Mouse (Mus musculus) Muller cell, postnatal 12 days (primary cell): ENCODE measurements at regions not wholly inside any gene's neighbourhood (a gene's known extent, or its start where the extent isn't known, plus 50 kb on each side); places are given as distances from the start of the nearest gene placed in this dataset.
A peak's percentile ranks its signal among the peaks of the same experiment; 100 is the strongest.

ENCODE experiments used
- DNase-seq: peaks from one replicate; pipeline ENCODE4 v3.0.0-alpha.2; 2015; ENCODE audit errors: inconsistent ontology term

- no peak for DNase-seq
These were observed 66.3 kb downstream of the Ythdf1 start for GRCm38 (mm10) chr2:180854349-180855004.

DNA sequence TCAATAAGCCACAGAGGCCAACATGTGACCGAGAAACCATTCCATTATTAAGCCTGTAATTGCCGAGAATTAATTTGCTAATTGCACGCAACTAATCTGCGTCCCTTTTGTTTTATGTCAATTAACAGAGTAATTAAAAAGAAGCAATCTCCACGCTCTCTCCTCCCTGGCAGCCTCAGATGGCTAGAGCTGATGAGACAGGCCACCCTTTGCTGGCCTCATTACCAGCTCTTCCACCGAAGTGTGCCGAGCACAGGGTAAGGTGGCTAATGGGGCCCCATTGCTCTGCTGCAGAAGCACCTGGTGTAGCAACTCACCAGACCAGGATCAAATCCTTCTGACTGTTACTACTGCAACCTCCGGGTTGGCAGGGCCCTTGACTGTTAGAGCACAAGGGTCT lies 70.8 kb upstream of the Bhlhe23 start:
- peak; percentile 32 for DNase-seq

- DNase-seq, result no peak
These were observed 68.3 kb upstream of the Bhlhe23 start for GRCm38 (mm10) chr2:180845011-180845410.

DNA sequence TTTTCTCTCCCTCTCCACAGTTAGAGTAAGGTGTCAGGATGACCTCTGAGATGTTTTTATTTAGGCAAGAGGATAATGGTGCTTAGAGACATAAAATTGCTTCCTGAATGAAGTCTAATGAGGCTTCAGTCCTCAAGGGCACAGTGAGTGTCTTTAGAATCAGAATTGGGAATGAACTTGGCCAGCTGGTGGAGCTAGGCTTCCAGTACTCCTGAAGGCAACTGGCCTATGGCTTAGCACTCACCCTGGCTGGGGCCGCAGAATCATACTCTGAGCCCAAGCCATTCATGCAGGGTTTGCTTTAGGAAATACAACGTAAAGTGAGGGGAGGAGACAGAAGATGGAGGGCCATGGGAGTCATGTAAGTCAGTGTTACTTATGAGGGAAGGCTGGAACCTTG lies 67.0 kb upstream of the Bhlhe23 start:
- DNase-seq, result no peak

GRCm38 (mm10) chr2:180839126-180839525 lies 62.4 kb upstream of the Bhlhe23 start:
- no peak for DNase-seq

GRCm38 (mm10) chr2:180837996-180838395 lies 61.3 kb upstream of the Bhlhe23 start:
- DNase-seq, result no peak

- DNase-seq, result no peak
These were observed 60.7 kb upstream of the Bhlhe23 start for GRCm38 (mm10) chr2:180837318-180837920.

DNA sequence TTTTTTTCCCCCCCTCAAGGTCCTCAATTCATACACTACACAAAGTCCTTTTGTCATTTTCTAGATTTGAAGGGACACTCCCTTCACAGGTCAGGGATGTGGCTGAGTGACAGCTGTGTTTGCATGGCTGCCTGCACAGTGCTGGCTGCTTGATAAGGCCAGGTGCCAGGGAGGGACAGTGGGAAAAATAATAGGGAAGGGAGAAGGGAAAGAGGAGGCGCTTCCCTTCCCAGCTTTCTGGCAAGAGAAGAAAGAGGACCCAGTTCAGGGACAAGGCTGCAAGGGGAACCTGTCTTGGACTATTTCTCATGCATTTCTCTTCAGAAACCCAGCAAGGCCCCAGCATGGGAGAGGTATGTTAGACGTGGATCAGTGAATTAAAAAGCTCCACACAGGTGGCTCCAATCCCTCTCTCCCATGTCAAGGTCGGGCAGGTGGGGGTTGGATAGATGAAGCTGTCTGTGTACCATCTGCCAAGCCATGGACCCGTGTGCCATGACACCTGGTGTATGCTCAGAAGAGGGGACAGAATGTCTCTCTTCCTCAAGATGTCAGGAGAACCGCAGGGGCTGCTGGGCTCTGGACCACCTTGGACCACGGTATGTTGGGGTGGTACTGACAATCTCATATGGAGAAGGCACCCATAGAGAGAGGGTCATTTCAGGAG lies 59.4 kb upstream of the Bhlhe23 start:
- no peak for DNase-seq

GRCm38 (mm10) chr2:180832711-180833110 lies 56.0 kb upstream of the Bhlhe23 start:
- DNase-seq, result no peak

DNA sequence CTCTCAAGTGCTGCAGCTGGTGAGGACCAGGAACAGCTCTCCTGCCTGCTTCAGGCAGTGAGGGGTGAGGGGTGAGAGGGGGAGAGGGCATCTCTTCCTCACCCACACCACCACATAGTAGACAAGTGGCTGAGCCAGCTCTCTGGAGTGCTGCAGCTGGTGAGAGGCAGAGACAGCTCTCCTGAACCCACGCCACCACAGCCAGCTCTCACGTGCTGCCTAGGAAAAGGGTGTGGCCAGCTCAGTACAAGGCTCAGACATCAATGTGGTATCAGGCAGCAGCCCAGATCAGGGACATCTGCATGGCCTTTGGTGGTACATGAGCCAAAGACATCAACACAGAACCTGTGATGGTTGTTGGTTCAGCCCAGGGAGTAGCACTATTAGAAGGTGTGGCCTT lies 53.9 kb upstream of the Bhlhe23 start:
- no peak for DNase-seq

GRCm38 (mm10) chr2:180828086-180828485 lies 51.4 kb upstream of the Bhlhe23 start:
- DNase-seq, result no peak

- DNase-seq, result no peak
These were observed 50.0 kb upstream of the Bhlhe23 start for GRCm38 (mm10) chr2:180826742-180827141.
